In the genomic region with DNA sequence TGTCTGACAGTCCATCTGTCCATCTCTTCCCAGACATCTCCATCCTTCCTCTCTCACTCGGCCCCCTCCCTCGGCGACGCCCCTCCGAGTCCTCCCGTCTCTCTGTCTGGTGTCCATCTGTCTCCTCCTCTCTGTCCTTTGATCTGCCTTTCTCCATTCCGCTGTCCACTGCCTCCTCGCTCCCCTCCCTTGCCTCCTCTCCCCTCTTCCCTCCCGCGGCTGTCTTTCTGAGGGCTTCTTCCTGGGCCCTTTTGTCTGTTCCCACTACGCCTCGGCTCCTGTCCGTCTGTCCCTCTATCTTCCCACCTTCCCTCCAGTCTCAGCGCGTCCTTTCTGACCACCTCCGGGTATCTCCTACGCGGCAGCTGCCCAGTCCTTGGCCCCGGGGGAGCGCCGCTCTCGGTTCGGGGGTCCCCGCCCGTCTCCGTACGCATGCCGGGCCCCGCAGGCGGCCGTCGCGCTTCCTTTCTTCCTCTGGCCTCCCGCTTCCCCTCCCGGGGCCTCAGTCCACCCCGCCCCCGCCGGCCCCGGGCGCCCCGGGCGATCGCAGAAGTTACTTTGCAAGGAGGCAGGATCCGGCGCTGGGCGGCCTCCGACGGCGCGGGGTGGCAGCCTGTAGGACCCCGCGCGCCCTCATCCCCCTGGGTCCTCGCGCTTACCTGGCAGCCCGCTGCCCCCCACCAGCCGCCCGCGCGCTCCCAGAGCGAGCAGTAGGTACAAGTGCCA, we compare ENCODE assay signal across 9 mouse cellular contexts. TPM values are rescaled to one million over a fixed set of nuclear protein-coding genes. Genes with fewer than 3 reads are reported as not detected.
DNase-seq lines count a peak whose midpoint lies in the region; ATAC-seq and TF ChIP-seq lines count a peak whose summit lies in the region.
"Had no signal": no experiment of that assay in that cellular context is flagged by ENCODE, and none has a peak within 500 bp of the region (broad histone marks: within the 10 kb centered on the region; RNA-seq: fewer than 3 reads in every experiment).

No protein-coding gene starts in this region.

- H3K4me1 ChIP-seq in erythroblast, embryonic 14.5 days (ENCODE audit: control insufficient read depth) = peaks cover 3% of the 10 kb centered on the region
- peaks cover 2% of the 10 kb centered on the region for H3K4me1 ChIP-seq in ES-Bruce4 (ENCODE audit: control insufficient read depth, insufficient read depth, low read length)
- H3K4me1 ChIP-seq in forebrain, embryonic 12.5 days = peaks cover 45% of the 10 kb centered on the region
- peaks cover 4% of the 10 kb centered on the region for H3K4me1 ChIP-seq in intestine, embryonic 14.5 days (replicated peaks; ENCODE audit: control insufficient read depth, insufficient read depth, low read length)

- TF ChIP-seq CTCF in ES-Bruce4 (IDR thresholded peaks at IDR 0.05; ENCODE audit: low read depth, low read length) = no peak

- peaks cover 55% of the 10 kb centered on the region for H3K27me3 ChIP-seq in erythroblast, embryonic 14.5 days (ENCODE audit: control insufficient read depth)
- peaks cover 6% of the 10 kb centered on the region for H3K27me3 ChIP-seq in ES-Bruce4 (ENCODE audit: control insufficient read depth, insufficient read depth, low read length, poor library complexity, severe bottlenecking)
- H3K27me3 ChIP-seq in forebrain, embryonic 12.5 days = peaks cover 53% of the 10 kb centered on the region
- peaks cover 43% of the 10 kb centered on the region for H3K27me3 ChIP-seq in intestine, embryonic 14.5 days (replicated peaks; ENCODE audit: control insufficient read depth, insufficient read depth, low read length)

- H3K27ac ChIP-seq in ES-Bruce4 (ENCODE audit: insufficient read depth, low read length) = no peak overlapping the region
- peak overlapping the region; percentile 77 for H3K27ac ChIP-seq in forebrain, embryonic 12.5 days
- H3K27ac ChIP-seq in intestine, embryonic 14.5 days (ENCODE audit: low read depth) = no peak overlapping the region

- no peak for ATAC-seq in erythroblast, adult 5-6 weeks (replicated peaks; ENCODE audit: low FRiP score, poor library complexity, severe bottlenecking)
- ATAC-seq in forebrain, embryonic 12.5 days (ENCODE audit: low FRiP score) = no peak; the same call in 1 of the 2 replicates
- peak; percentile 23; the same call in 1 of the 2 replicates for ATAC-seq in intestine, embryonic 14.5 days (replicated peaks; ENCODE audit: low FRiP score, low TSS enrichment, low read depth)
- no peak for ATAC-seq in erythroid progenitor cell, adult 5-6 weeks (replicated peaks; ENCODE audit: low FRiP score, poor library complexity, severe bottlenecking)

- no peaks in the 10 kb centered on the region for H3K36me3 ChIP-seq in erythroblast, embryonic 14.5 days (ENCODE audit: control insufficient read depth)
- no peaks in the 10 kb centered on the region for H3K36me3 ChIP-seq in ES-Bruce4 (ENCODE audit: control insufficient read depth, insufficient read depth, low read length, poor library complexity, severe bottlenecking)
- no peaks in the 10 kb centered on the region; the same call in 1 of the 2 replicates for H3K36me3 ChIP-seq in forebrain, embryonic 12.5 days (replicated peaks)
- H3K36me3 ChIP-seq in intestine, embryonic 14.5 days (ENCODE audit: control insufficient read depth, insufficient read depth, low read length) = no peaks in the 10 kb centered on the region

- peak; percentile 74 for DNase-seq in intestine, embryonic 14.5 days (ENCODE audit: low spot score)
- DNase-seq in lung, postnatal 10 days = peak; percentile 35
- no peak for DNase-seq in ovary, postnatal 10 days (ENCODE audit: low spot score)

- peak overlapping the region; percentile 20 for H3K4me3 ChIP-seq in erythroblast, embryonic 14.5 days (replicated peaks)
- H3K4me3 ChIP-seq in ES-Bruce4 (ENCODE audit: low read depth, low read length) = peak overlapping the region; percentile 72
- peak overlapping the region; percentile 74 for H3K4me3 ChIP-seq in forebrain, embryonic 12.5 days (replicated peaks)
- H3K4me3 ChIP-seq in intestine, embryonic 14.5 days (ENCODE audit: low read depth, low read length) = peak overlapping the region; percentile 53

- H3K9ac ChIP-seq in ES-Bruce4 (ENCODE audit: low read depth, poor library complexity, severe bottlenecking) = peak overlapping the region; percentile 76
- H3K9ac ChIP-seq in forebrain, embryonic 12.5 days = peak overlapping the region; percentile 70
- H3K9ac ChIP-seq in intestine, embryonic 14.5 days (ENCODE audit: low read length) = peak overlapping the region; percentile 34

- TF ChIP-seq POLR2A in ES-Bruce4 (IDR thresholded peaks at IDR 0.05; ENCODE audit: insufficient read depth, low read length) = no peak

- TF ChIP-seq EP300 in ES-Bruce4 (IDR thresholded peaks at IDR 0.05; ENCODE audit: insufficient read depth, low read depth, low read length) = no peak

- H3K4me2 ChIP-seq in forebrain, embryonic 12.5 days = peak overlapping the region; percentile 90
- peak overlapping the region; percentile 95 for H3K4me2 ChIP-seq in intestine, embryonic 14.5 days (ENCODE audit: low read length)

- no peaks in the 10 kb centered on the region for H3K9me3 ChIP-seq in erythroblast, embryonic 14.5 days (ENCODE audit: control insufficient read depth, low read length)
- no peaks in the 10 kb centered on the region for H3K9me3 ChIP-seq in ES-Bruce4 (replicated peaks; ENCODE audit: control insufficient read depth, insufficient read depth, low read length, poor library complexity, severe bottlenecking)
- no peaks in the 10 kb centered on the region for H3K9me3 ChIP-seq in forebrain, embryonic 12.5 days
- H3K9me3 ChIP-seq in intestine, embryonic 14.5 days (ENCODE audit: control insufficient read depth, low read length) = no peaks in the 10 kb centered on the region

- WGBS in forebrain, embryonic 12.5 days = under 1% methylated on average over 61 of the region's 61 CpGs
- WGBS in intestine, embryonic 14.5 days = 2% methylated on average over 61 of the region's 61 CpGs

RNA-seq across cellular contexts. Expression of gene Scube1, which starts 0.5 kb away (rescaled TPM):
- polyA plus RNA-seq in erythroblast, embryonic 14.5 days (2012) = 0.01 TPM in 1 of 2 replicates, not detected in the other
- total RNA-seq in erythroblast, adult 5-6 weeks (2015; ENCODE audit: low replicate concordance) = not detected in 2 replicates
- total RNA-seq in erythroblast, adult 5-6 weeks (2017; ENCODE audit: low replicate concordance) = not detected in 2 replicates
- 0.51 and 0.91 TPM in 2 replicates for polyA plus RNA-seq in ES-Bruce4 (2011; ENCODE audit: insufficient read depth, insufficient read length, low read depth, missing spikeins)
- 17.9 and 20.4 TPM in 2 replicates for polyA plus RNA-seq in forebrain, embryonic 12.5 days (2016; fragmentation: Nextera tagmentation; extraction: Ambion mirVana)
- 6.5 and 6.6 TPM in 2 replicates for polyA plus RNA-seq in intestine, embryonic 14.5 days (2014; fragmentation: Nextera tagmentation; extraction: Ambion mirVana)
- not detected in 2 replicates for total RNA-seq in erythroid progenitor cell, adult 5-6 weeks (2015; ENCODE audit: low replicate concordance)
- total RNA-seq in erythroid progenitor cell, adult 5-6 weeks (2017; ENCODE audit: low replicate concordance) = not detected in 2 replicates
- polyA plus RNA-seq: C2C12 had no signal

RNA-seq across cellular contexts. Expression of gene Mpped1, which starts 54.9 kb away (rescaled TPM):
- polyA plus RNA-seq in erythroblast, embryonic 14.5 days (2012) = not detected in 2 replicates
- total RNA-seq in erythroblast, adult 5-6 weeks (2015; ENCODE audit: low replicate concordance) = not detected in 2 replicates
- total RNA-seq in erythroblast, adult 5-6 weeks (2017; ENCODE audit: low replicate concordance) = not detected in 2 replicates
- 0.35 and 0.75 TPM in 2 replicates for polyA plus RNA-seq in ES-Bruce4 (2011; ENCODE audit: insufficient read depth, insufficient read length, low read depth, missing spikeins)
- polyA plus RNA-seq in forebrain, embryonic 12.5 days (2016; fragmentation: Nextera tagmentation; extraction: Ambion mirVana) = 30.6 and 41.1 TPM in 2 replicates
- polyA plus RNA-seq in intestine, embryonic 14.5 days (2014; fragmentation: Nextera tagmentation; extraction: Ambion mirVana) = 0.31 and 0.39 TPM in 2 replicates
- total RNA-seq in erythroid progenitor cell, adult 5-6 weeks (2015; ENCODE audit: low replicate concordance) = not detected in 2 replicates
- not detected in 2 replicates for total RNA-seq in erythroid progenitor cell, adult 5-6 weeks (2017; ENCODE audit: low replicate concordance)
- polyA plus RNA-seq: C2C12 had no signal

Comparison
In these comparisons a context has a peak if more than half of its experiments do, and no peak if none do; other contexts are left out.
1. H3K4me3 ChIP-seq: peak in every context shown above with its lines; median percentile 74 in forebrain, embryonic 12.5 days; 72 in ES-Bruce4; 53 in intestine, embryonic 14.5 days; 20 in erythroblast, embryonic 14.5 days.
2. RNA of gene Mpped1, which starts 54.9 kb away (polyA plus RNA-seq): 30.6 to 41.1 TPM in forebrain, embryonic 12.5 days; 0.35 to 0.75 TPM in ES-Bruce4, 0.31 to 0.39 TPM in intestine, embryonic 14.5 days and not detected in erythroblast, embryonic 14.5 days; every median in the first group is over 10 times any median in the second.
3. Peak in every context shown above with its lines, with median percentiles within 50 percentile points of each other: H3K9ac ChIP-seq.